Comparison of ENCODE assay signal across 8 mouse cellular contexts in genomic region chr7:119023394-119023921, GRCm38 (mm10). TPM values are rescaled to one million over a fixed set of nuclear protein-coding genes. Genes with fewer than 3 reads are reported as not detected.
DNase-seq lines count a peak whose midpoint lies in the region; TF ChIP-seq lines count a peak whose summit lies in the region.

No protein-coding gene starts in this region.

- TF ChIP-seq POLR2A in cortical plate, adult 2 months (IDR thresholded peaks at IDR 0.05; ENCODE audit: extremely low read depth, insufficient read depth, low read length): no peak

- H3K27ac ChIP-seq in gastrocnemius, adult 2 months: no peak overlapping the region
- H3K27ac ChIP-seq in cortical plate, adult 2 months (ENCODE audit: insufficient read depth, low read length): no peak overlapping the region

- H3K4me3 ChIP-seq in gastrocnemius, adult 2 months: no peak overlapping the region
- H3K4me3 ChIP-seq in cortical plate, adult 2 months (ENCODE audit: insufficient read depth, low read length): no peak overlapping the region

- intact Hi-C loops in gastrocnemius, adult 2 months (cut with DNase I): no loop called here
- intact Hi-C loops in heart, postnatal 10 days (cut with DNase I): loop anchor here (10.0 kb wide), 1 partner anchor 161 kb away; the partner anchor contains the start of gene Gpr139

- peak; percentile 26 for DNase-seq in gastrocnemius, adult 2 months
- DNase-seq in gastrocnemius, adult 8-10 months (ENCODE audit: low spot score in 2 of 2): no peak
- peak; percentile 18 for DNase-seq in adipocyte (ENCODE audit: low spot score)
- peak; percentile 24 to 66 for DNase-seq in heart, postnatal 10 days
- peak; percentile 32 to 75 for DNase-seq in layer of hippocampus, adult 8-10 months (ENCODE audit: low spot score in 2 of 2)
- peak; percentile 47 for DNase-seq in lung, postnatal 10 days
- DNase-seq in right cerebral cortex, postnatal 36 days (ENCODE audit: low spot score in 2 of 2): peak; percentile 22 to 25

- TF ChIP-seq CTCF in gastrocnemius, adult 2 months (IDR thresholded peaks at IDR 0.05): peak; percentile 70
- peak; percentile 76 for TF ChIP-seq CTCF in cortical plate, adult 2 months (IDR thresholded peaks at IDR 0.05; ENCODE audit: extremely low read depth, insufficient read depth, low read length)

- no peaks in the 10 kb centered on the region for H3K4me1 ChIP-seq in cortical plate, adult 2 months (ENCODE audit: control insufficient read depth, insufficient read depth, low read length)

RNA-seq across cellular contexts. Expression of gene Gprc5b, which starts 28.4 kb away (rescaled TPM):
- 10 to 100 TPM; 10.5 to 14.0 TPM for total RNA-seq in gastrocnemius, adult 2 months (2021)
- 10 to 100 TPM; 13.9 to 24.2 (median 19.7) TPM for total RNA-seq in gastrocnemius, adult 8-10 months (2022)
- 126 and 141 TPM in 2 replicates for polyA plus RNA-seq in cortical plate, adult 2 months (2012; rRNA removed)
- 10 to 100 TPM; 20.7 to 22.4 TPM for total RNA-seq in heart, postnatal 10 days (2021)
- total RNA-seq in layer of hippocampus, adult 8-10 months (2022): 100 to 1,000 TPM; 150 to 157 (median 154) TPM

Comparison
In these comparisons a context has a peak if more than half of its experiments do, and no peak if none do; other contexts are left out.
1. DNase-seq: peak in gastrocnemius, adult 2 months (single experiment), adipocyte (single experiment), heart, postnatal 10 days (2 of 2), layer of hippocampus, adult 8-10 months (2 of 2), lung, postnatal 10 days (single experiment) and right cerebral cortex, postnatal 36 days (2 of 2); none in gastrocnemius, adult 8-10 months (0 of 2).
2. RNA of gene Gprc5b, which starts 28.4 kb away (total RNA-seq): 150 to 157 TPM in layer of hippocampus, adult 8-10 months; 13.9 to 24.2 TPM in gastrocnemius, adult 8-10 months, 20.7 to 22.4 TPM in heart, postnatal 10 days and 10.5 to 14.0 TPM in gastrocnemius, adult 2 months; every median in the first group is over 4 times any median in the second.